Mouse (Mus musculus) stomach, embryonic 15.5 days (tissue): Measurements from ENCODE around the gene Selenom. TPM values are rescaled to one million over a fixed set of nuclear protein-coding genes. Genes with fewer than 3 reads are reported as not detected.

ENCODE experiments used
- polyA plus RNA-seq: library from polyadenylated mRNA; unstranded; fragments of >200 nt; fragmentation: Nextera tagmentation; extraction: Ambion mirVana; gene quantifications from 2 replicates; pipeline ENCODE4 v1.2.1, GENCODE M21; 2015

The Selenom gene
- polyA plus RNA-seq, 1 experiment from 2014 or later, result 131 TPM

Other genes with a start within 250 kb of the Selenom start
- 223 and 232 TPM in 2 replicates for gene Drg1, start 248.3 kb upstream of the Selenom start, polyA plus RNA-seq
- 39.9 and 42.0 TPM in 2 replicates for gene Patz1, start 225.8 kb upstream of the Selenom start, polyA plus RNA-seq
- 10.6 and 12.1 TPM in 2 replicates for gene Pik3ip1, start 184.3 kb upstream of the Selenom start, polyA plus RNA-seq
- 70.5 and 75.9 TPM in 2 replicates for gene Limk2, start 105.5 kb upstream of the Selenom start, polyA plus RNA-seq
- gene Rnf185, start 62.3 kb upstream of the Selenom start, polyA plus RNA-seq, result 27.6 and 30.0 TPM in 2 replicates
- 0.48 and 0.82 TPM in 2 replicates for gene Pla2g3, start 26.4 kb upstream of the Selenom start, polyA plus RNA-seq
- gene Inpp5j, start 9.9 kb upstream of the Selenom start, polyA plus RNA-seq, result 2.9 and 3.4 TPM in 2 replicates
- gene Smtn, start 25.9 kb downstream of the Selenom start, polyA plus RNA-seq, result 97.9 and 105 TPM in 2 replicates
- 23.4 and 25.8 TPM in 2 replicates for gene Morc2a, start 134.5 kb downstream of the Selenom start, polyA plus RNA-seq